Mouse (Mus musculus) midbrain, embryonic 12.5 days (tissue): Measurements from ENCODE around the gene Vwf. TPM values are rescaled to one million over a fixed set of nuclear protein-coding genes. Genes with fewer than 3 reads are reported as not detected.

Source experiments
- ATAC-seq: fragments of 200-750 bp; cut with Nextera tagmentation; 2 replicates; pipeline ENCODE4 v1.8.0; 2017; ENCODE audit warnings: low read depth, moderate TSS enrichment, moderate library complexity; ENCODE audit not compliant: low FRiP score
- H3K27ac ChIP-seq: fragments of 300-500 bp; sonication (generic); replicated peaks from 2 replicates; pipeline ENCODE4 v1.5.1; 2016; ENCODE audit warnings: mild to moderate bottlenecking
- H3K27me3 ChIP-seq: fragments of 300-500 bp; sonication (generic); 2 replicates; pipeline ENCODE4 v1.6.1; 2016; ENCODE audit warnings: mild to moderate bottlenecking
- H3K36me3 ChIP-seq: fragments of 300-500 bp; sonication (generic); 2 replicates; pipeline ENCODE4 v1.6.1; 2016
- H3K4me1 ChIP-seq: fragments of 300-500 bp; sonication (generic); 2 replicates; pipeline ENCODE4 v1.6.1; 2016
- H3K4me2 ChIP-seq: fragments of 300-500 bp; sonication (generic); replicated peaks from 2 replicates; pipeline ENCODE4 v1.6.1; 2016; ENCODE audit warnings: mild to moderate bottlenecking, moderate library complexity
- H3K4me3 ChIP-seq: fragments of 300-500 bp; sonication (generic); 2 replicates; pipeline ENCODE4 v1.5.1; 2016; ENCODE audit warnings: mild to moderate bottlenecking
- H3K9ac ChIP-seq: fragments of 300-500 bp; sonication (generic); replicated peaks from 2 replicates; pipeline ENCODE4 v1.6.1; 2016; ENCODE audit warnings: mild to moderate bottlenecking, moderate library complexity
- H3K9me3 ChIP-seq: fragments of 300-500 bp; sonication (generic); 2 replicates; pipeline ENCODE4 v1.6.1; 2016; ENCODE audit warnings: mild to moderate bottlenecking
- WGBS: fragments of 180-500 bp; shearing (Covaris S2); methylation state at CpG from one replicate; pipeline ENCODE4 v1.1.7; 2016; 5-methylcytosine and 5-hydroxymethylcytosine counted together
- polyA plus RNA-seq: library from polyadenylated mRNA; unstranded; fragments of >200 nt; fragmentation: Nextera tagmentation; extraction: Ambion mirVana; gene quantifications from 2 replicates; pipeline ENCODE4 v1.2.1, GENCODE M21; 2016

Gene Vwf
- polyA plus RNA-seq, 1 experiment from 2014 or later, result 15.3 TPM

DNA sequence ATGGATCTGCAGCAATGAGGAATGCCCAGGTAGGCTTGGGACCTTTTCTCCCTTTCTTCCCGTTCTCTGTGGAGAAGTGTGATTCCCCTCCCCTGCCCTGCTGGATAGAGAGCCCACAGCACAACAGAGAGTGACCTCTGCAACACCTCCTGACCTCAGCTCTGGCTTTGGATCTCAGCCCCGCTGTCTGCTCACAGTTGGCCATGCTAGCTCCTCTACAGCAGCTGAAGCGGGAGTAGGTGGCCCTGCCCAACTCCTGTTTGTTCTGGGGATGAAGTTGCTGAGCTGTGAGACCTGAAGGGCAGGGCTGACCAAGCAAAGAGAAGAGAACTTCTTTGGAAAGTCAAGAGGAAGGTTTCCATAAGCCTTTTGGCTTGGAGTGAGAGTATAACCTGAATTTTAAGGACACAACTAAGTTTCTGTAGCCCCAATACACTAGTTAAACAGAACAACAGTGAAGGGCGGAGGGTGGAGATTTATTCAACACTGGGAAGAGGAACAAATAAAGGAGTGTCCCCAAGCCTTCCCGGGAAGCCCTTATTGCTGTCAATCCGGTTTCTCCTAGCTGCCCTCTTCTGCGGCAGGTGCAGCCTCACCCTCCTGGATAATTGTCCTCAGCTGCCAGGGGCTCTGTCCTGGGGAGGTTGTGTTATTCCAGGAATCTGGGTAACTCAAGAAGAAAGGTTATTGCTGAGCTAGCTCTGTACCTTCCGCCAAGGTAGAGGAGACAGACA is 45.2 kb downstream of the Vwf start:
- Histone ChIP-seq H3K36me3 (no peaks in the 10 kb centered on the region), H3K9ac (no peak overlapping the region), H3K4me2 (no peak overlapping the region), H3K9me3 (no peaks in the 10 kb centered on the region), H3K4me1 (no peaks in the 10 kb centered on the region), H3K27ac (no peak overlapping the region), H3K4me3 (no peak overlapping the region), H3K27me3 (no peaks in the 10 kb centered on the region)
- WGBS, result 63% methylated on average over 8 of the region's 8 CpGs
- ATAC-seq, result no peak

DNA sequence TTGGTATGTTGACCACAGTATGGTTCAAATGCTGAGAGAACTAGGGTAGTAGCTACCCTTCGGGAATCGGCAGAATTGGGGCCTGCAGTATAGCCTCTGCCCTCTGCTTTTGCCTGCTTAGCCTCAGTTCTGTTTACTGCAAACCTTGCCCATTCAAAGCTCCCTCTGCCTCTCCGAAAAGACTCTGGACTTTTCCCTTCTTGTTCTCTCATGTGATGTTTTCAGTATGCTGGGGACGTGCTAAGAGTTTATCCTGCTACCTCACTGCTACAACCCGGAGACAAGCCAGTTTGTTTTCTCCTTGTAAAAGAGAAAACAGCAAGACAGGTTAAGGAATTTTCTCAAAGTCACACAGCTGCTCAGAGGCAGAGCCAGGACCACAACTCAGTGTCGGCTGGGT is 46.0 kb downstream of the Vwf start:
- no peak for ATAC-seq
- Histone ChIP-seq H3K9ac (no peak overlapping the region), H3K27ac (no peak overlapping the region), H3K27me3 (0 out of 2 replicates have a peak, but pooled peaks cover 4% of the 10 kb centered on the region), H3K4me2 (no peak overlapping the region), H3K4me3 (no peak overlapping the region), H3K4me1 (no peaks in the 10 kb centered on the region), H3K36me3 (no peaks in the 10 kb centered on the region), H3K9me3 (no peaks in the 10 kb centered on the region)
- WGBS, result 93% methylated on average over 6 of the region's 6 CpGs

DNA sequence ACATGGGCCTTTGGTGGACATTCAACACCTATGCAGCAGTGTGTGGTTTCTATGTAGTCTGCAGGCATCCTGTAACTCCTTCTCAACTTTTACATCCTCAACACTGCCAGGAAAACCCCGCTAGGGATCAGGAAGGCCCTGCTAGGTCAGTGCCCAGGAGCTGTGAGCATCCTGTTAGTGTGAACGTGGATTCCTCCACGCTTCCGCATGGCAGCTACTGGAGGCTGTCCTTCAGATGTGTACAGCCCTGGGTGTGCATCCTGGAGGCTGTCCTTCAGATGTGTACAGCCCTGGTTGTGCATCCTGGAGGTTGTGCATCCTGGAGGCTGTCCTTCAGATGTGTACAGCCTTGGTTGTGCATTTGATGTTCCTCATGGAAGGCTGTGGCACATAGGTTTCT is 47.7 kb downstream of the Vwf start:
- H3K27me3 ChIP-seq, result peaks cover 7% of the 10 kb centered on the region; the same call in 1 of the 2 replicates
- no peaks in the 10 kb centered on the region for H3K4me1 ChIP-seq
- H3K27ac ChIP-seq, result no peak overlapping the region
- no peak overlapping the region for H3K4me2 ChIP-seq
- H3K9ac ChIP-seq, result no peak overlapping the region
- H3K9me3 ChIP-seq, result no peaks in the 10 kb centered on the region
- ATAC-seq, result no peak
- 85% methylated on average over 4 of the region's 4 CpGs for WGBS
- no peak overlapping the region for H3K4me3 ChIP-seq
- no peaks in the 10 kb centered on the region for H3K36me3 ChIP-seq

DNA sequence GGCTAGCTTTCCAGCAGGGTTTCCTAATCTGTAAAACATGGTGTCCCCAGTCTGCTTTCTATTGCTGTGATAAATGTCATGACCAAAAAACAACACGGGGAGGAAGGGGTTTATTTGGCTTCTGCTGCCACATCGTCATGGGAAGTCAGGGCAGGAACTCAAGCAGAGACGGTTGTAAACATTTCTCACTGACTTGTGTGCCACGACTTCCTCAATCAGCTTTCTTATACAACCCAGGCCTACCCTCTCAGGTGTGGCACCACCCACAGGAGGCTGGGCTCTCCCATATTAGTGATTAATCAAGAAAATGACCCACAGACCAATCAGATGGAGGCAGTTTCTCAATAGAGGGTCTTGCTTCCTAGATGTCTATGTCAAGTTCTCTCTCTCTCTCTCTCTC is 48.3 kb downstream of the Vwf start:
- H3K4me1 ChIP-seq, result no peaks in the 10 kb centered on the region
- no peaks in the 10 kb centered on the region for H3K36me3 ChIP-seq
- 81% methylated on average over 4 of the region's 4 CpGs for WGBS
- H3K27me3 ChIP-seq, result peaks cover 7% of the 10 kb centered on the region; the same call in 1 of the 2 replicates
- H3K9me3 ChIP-seq, result no peaks in the 10 kb centered on the region
- ATAC-seq, result no peak
- H3K4me2 ChIP-seq, result no peak overlapping the region
- no peak overlapping the region for H3K27ac ChIP-seq
- no peak overlapping the region for H3K4me3 ChIP-seq
- no peak overlapping the region for H3K9ac ChIP-seq

DNA sequence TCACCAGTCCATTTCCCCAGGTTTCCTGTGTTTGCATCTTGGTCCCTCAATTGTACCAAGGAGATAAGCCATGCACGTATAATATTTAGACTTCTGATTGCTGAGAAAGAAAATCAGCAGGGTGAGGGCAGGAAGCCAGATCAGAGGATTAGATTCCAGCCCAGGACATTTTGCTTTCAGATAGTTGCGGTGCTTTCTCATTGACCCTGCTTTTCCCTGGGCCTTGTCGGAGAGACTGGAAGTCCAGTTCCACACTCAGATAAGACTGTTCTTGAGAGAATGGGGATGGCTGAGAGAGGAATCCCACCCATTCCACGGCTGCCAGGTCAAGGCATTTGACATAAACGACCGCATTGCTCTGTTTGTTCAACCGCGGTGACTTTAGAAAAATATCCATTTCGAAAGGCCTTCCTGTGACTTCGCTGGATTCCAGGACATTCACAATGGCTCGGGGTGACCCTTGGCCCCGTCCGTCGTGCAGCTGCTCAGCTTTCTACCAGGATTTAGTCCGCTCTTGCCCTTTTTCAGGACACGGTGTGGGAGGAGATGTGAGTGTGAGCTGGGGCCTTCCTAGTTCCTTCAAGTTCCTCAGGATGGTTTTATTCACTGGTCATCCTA is 50.2 kb downstream of the Vwf start:
- Histone ChIP-seq H3K4me1 (no peaks in the 10 kb centered on the region), H3K9ac (no peak overlapping the region), H3K4me2 (no peak overlapping the region), H3K36me3 (no peaks in the 10 kb centered on the region), H3K4me3 (no peak overlapping the region), H3K27ac (no peak overlapping the region), H3K9me3 (no peaks in the 10 kb centered on the region), H3K27me3 (peaks cover 7% of the 10 kb centered on the region; the same call in 1 of the 2 replicates)
- 20% methylated on average over 16 of the region's 16 CpGs for WGBS
- ATAC-seq, result no peak

DNA sequence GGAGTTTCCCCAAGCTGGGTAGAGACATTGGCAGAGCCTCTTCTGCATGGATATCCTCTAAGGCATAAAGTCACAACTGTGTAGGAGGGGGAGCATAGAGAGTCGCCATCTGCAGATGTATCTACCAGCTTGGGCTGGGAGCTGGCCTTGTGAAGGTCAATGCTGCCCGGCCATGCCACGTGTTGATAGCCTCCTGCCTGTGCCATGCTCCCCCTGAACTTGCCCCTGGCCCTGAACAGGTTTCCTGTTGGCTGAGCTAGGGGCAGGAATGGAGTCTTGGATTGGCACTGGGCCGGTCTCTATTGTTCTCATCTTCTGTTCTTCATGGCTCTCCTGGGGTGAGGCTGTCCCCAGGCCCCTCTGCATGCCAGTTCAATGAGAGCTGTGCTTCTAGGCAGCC is 51.1 kb downstream of the Vwf start:
- no peak for ATAC-seq
- H3K4me1 ChIP-seq, result 0 out of 2 replicates have a peak, but pooled peaks cover under 1% of the 10 kb centered on the region
- H3K9me3 ChIP-seq, result no peaks in the 10 kb centered on the region
- no peaks in the 10 kb centered on the region for H3K36me3 ChIP-seq
- WGBS, result 91% methylated on average over 4 of the region's 4 CpGs
- no peak overlapping the region for H3K27ac ChIP-seq
- peaks cover 16% of the 10 kb centered on the region; the same call in 1 of the 2 replicates for H3K27me3 ChIP-seq
- H3K4me3 ChIP-seq, result no peak overlapping the region
- H3K9ac ChIP-seq, result no peak overlapping the region
- H3K4me2 ChIP-seq, result no peak overlapping the region

DNA sequence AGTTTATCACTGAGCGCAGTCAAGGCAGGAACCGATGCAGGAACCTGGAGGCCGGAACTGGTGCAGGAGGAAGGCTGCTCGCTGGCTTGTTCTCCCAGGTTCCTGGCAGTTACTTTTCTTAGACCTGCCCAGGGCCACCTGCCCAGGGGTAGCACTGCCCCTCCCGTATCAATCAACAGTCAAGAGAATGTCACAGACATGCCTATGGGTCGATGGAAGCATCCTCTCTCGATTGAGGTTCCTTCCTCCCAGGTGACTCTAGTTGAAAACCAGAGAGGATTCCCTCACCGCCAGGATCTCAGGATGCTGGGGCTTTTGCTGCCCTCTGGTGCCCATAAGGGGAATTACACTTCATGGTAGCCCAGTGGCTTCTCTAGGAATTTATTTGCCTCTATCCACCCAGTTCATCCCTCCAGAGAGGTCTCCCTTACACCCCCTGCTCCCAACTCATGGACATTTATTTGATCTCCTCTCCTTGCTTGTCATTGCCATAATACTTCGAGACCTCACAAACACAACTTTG is 53.5 kb downstream of the Vwf start:
- no peak overlapping the region for H3K9ac ChIP-seq
- H3K36me3 ChIP-seq, result no peaks in the 10 kb centered on the region
- H3K9me3 ChIP-seq, result no peaks in the 10 kb centered on the region
- no peak overlapping the region for H3K27ac ChIP-seq
- no peak for ATAC-seq
- no peak overlapping the region for H3K4me2 ChIP-seq
- H3K4me1 ChIP-seq, result 0 out of 2 replicates have a peak, but pooled peaks cover 4% of the 10 kb centered on the region
- no peak overlapping the region for H3K4me3 ChIP-seq
- WGBS, result 45% methylated on average over 9 of the region's 9 CpGs
- peaks cover 25% of the 10 kb centered on the region for H3K27me3 ChIP-seq

DNA sequence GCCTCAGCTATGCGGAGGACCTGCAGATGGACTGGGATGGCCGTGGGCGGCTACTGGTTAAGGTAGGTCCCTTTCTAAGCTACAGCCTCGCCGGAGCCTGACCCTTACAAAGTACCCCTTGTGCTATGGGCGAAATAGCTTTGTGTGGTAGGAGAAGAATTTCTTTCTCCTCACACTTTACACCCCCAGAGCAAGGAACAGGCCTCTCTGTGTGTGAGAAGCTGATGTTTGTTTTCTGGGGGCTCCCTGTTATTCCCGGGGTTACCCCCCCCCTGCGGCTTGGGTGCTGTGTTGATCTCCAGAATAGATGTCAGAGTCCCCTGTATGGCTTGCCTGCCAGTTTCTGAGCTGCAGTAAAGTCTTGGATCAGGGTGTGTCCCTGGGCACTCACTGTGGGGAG is 54.1 kb downstream of the Vwf start:
- no peak overlapping the region for H3K9ac ChIP-seq
- ATAC-seq, result no peak
- H3K4me3 ChIP-seq, result no peak overlapping the region
- H3K4me2 ChIP-seq, result no peak overlapping the region
- 82% methylated on average over 8 of the region's 8 CpGs for WGBS
- 0 out of 2 replicates have a peak, but pooled peaks cover 4% of the 10 kb centered on the region for H3K4me1 ChIP-seq
- no peaks in the 10 kb centered on the region for H3K36me3 ChIP-seq
- H3K27ac ChIP-seq, result no peak overlapping the region
- no peaks in the 10 kb centered on the region for H3K9me3 ChIP-seq
- H3K27me3 ChIP-seq, result peaks cover 27% of the 10 kb centered on the region

DNA sequence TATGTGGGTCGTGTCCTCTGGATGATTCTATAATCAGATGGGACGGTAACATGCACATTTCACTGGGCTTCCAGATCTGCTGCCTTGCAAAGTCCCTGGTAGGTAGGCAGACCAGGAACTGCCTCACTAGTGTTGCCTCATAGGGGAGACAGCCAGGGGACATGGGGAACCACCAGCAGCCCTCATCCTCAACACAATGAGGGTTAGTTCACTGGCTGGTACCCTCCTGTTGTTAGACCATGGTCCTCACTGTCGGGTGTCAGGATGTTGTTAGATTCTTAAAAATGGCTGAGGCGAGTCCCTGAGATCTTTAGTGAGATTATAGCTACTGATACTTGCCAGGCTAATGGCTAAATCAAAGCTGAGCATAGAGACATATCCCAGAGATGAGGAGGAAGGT is 54.6 kb downstream of the Vwf start:
- WGBS, result 68% methylated on average over 4 of the region's 4 CpGs
- H3K4me2 ChIP-seq, result no peak overlapping the region
- H3K9me3 ChIP-seq, result no peaks in the 10 kb centered on the region
- 0 out of 2 replicates have a peak, but pooled peaks cover 4% of the 10 kb centered on the region for H3K4me1 ChIP-seq
- H3K4me3 ChIP-seq, result no peak overlapping the region
- no peak for ATAC-seq
- H3K27me3 ChIP-seq, result peaks cover 31% of the 10 kb centered on the region
- H3K9ac ChIP-seq, result no peak overlapping the region
- no peaks in the 10 kb centered on the region for H3K36me3 ChIP-seq
- no peak overlapping the region for H3K27ac ChIP-seq

DNA sequence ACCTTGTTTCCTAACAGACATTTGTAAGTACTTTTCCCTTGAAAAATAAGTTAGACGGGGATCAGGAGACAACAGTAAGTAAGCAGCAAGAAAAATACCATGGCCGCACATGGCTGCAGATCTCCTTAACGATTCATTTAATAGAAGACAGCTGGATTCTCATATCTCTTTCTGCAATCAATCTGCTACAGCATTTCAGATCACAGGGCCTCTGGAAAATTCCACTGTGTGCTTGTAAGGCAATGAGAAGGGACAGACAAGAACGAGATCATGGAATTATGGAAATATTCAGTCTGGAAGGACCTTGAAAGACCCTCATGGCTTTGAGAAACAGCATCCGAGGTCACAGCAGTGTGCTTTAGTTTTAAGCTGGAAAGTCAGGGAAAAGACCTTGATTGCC is 55.2 kb downstream of the Vwf start:
- peaks cover 31% of the 10 kb centered on the region for H3K27me3 ChIP-seq
- no peak for ATAC-seq
- WGBS, result 80% methylated on average over 5 of the region's 5 CpGs

DNA sequence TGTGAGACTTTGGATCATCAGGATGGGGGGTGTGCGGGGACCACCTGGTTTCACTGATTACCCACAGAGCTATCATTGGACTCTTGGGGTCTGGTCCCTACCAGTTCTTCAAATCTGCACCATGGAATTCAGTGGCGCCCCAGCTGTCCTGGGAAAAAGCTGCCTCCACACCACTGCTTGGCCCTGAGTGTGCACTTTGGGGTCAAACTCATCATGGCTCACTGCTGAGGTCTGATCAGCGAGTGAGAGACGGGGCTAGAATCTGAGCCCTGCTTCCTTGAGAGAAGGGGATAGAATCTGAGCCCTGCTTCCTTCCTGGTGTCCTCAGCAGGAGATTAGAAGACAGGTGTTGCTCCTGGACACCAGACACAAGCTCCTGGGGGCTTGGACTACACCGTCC is 55.8 kb downstream of the Vwf start:
- WGBS, result 69% methylated on average over 5 of the region's 5 CpGs

More for the DNA sequence above, 55.2 kb downstream of the Vwf start:
- Histone ChIP-seq H3K9ac (no peak overlapping the region), H3K4me2 (no peak overlapping the region), H3K27ac (no peak overlapping the region), H3K4me3 (no peak overlapping the region), H3K36me3 (no peaks in the 10 kb centered on the region), H3K4me1 (0 out of 2 replicates have a peak, but pooled peaks cover 4% of the 10 kb centered on the region), H3K9me3 (no peaks in the 10 kb centered on the region)

DNA sequence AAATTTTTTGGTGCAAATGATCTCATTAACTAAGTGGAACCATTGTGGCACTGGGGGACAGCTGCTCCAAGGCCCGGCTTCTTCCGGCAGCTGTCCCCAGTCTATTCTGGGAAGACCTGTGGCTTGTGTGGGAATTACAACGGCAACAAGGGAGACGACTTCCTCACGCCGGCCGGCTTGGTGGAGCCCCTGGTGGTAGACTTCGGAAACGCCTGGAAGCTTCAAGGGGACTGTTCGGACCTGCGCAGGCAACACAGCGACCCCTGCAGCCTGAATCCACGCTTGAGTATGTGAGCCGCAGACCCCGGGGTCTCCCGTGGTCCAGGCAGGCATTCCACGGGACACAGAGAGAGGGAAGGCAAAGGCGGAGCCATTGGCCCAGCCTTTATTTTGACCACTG is 56.7 kb downstream of the Vwf start:
- no peak overlapping the region for H3K4me3 ChIP-seq
- WGBS, result 5% methylated on average over 18 of the region's 18 CpGs
- H3K9ac ChIP-seq, result no peak overlapping the region
- H3K27ac ChIP-seq, result no peak overlapping the region
- ATAC-seq, result peak; percentile 59
- H3K9me3 ChIP-seq, result no peaks in the 10 kb centered on the region
- 0 out of 2 replicates have a peak, but pooled peaks cover 4% of the 10 kb centered on the region for H3K4me1 ChIP-seq
- H3K27me3 ChIP-seq, result peaks cover 27% of the 10 kb centered on the region
- peak overlapping the region; percentile 25 for H3K4me2 ChIP-seq
- H3K36me3 ChIP-seq, result no peaks in the 10 kb centered on the region

More for the DNA sequence above, 55.8 kb downstream of the Vwf start:
- H3K9me3 ChIP-seq, result no peaks in the 10 kb centered on the region
- H3K27ac ChIP-seq, result no peak overlapping the region
- H3K9ac ChIP-seq, result no peak overlapping the region
- no peaks in the 10 kb centered on the region for H3K36me3 ChIP-seq
- ATAC-seq, result no peak
- peaks cover 31% of the 10 kb centered on the region for H3K27me3 ChIP-seq
- H3K4me2 ChIP-seq, result no peak overlapping the region
- no peak overlapping the region for H3K4me3 ChIP-seq
- H3K4me1 ChIP-seq, result 0 out of 2 replicates have a peak, but pooled peaks cover 4% of the 10 kb centered on the region
